Mouse (Mus musculus) monocyte, adult 2 months (primary cell): ENCODE measurements around the gene Cldn14.

Experiments used
- DNase-seq, 2 experiments: peaks; one replicate each; pipeline ENCODE4 v3.0.0; 2022; ENCODE audit warnings: low spot score in 2 of 2, low read depth in 1 of 2

The Cldn14 gene

GRCm38 (mm10) chr16:93913881-93914576 is 94.6 kb downstream of the Cldn14 start:
- DNase-seq: peak; percentile 66

GRCm38 (mm10) chr16:93912808-93913207 is 95.8 kb downstream of the Cldn14 start:
- DNase-seq: no peak

GRCm38 (mm10) chr16:93912158-93912557 is 96.5 kb downstream of the Cldn14 start:
- no peak for DNase-seq

GRCm38 (mm10) chr16:93910735-93911665 is 97.6 kb downstream of the Cldn14 start:
- DNase-seq: no peak

- no peak for DNase-seq
These were observed 98.7 kb downstream of the Cldn14 start for GRCm38 (mm10) chr16:93909936-93910335.

- no peak for DNase-seq
These were observed 100.4 kb downstream of the Cldn14 start for GRCm38 (mm10) chr16:93908196-93908595.

- no peak for DNase-seq
These were observed 100.9 kb downstream of the Cldn14 start for GRCm38 (mm10) chr16:93907761-93908160.

- DNase-seq: peak in 1 of 2 experiments; percentile 37
These were observed 102.3 kb downstream of the Cldn14 start for GRCm38 (mm10) chr16:93906156-93907014.

GRCm38 (mm10) chr16:93903027-93903426 is 105.6 kb downstream of the Cldn14 start:
- no peak for DNase-seq

GRCm38 (mm10) chr16:93893285-93893684 is 115.4 kb downstream of the Cldn14 start:
- no peak for DNase-seq

- no peak for DNase-seq
These were observed 117.6 kb downstream of the Cldn14 start for GRCm38 (mm10) chr16:93890948-93891604.

GRCm38 (mm10) chr16:93888481-93888880 is 120.2 kb downstream of the Cldn14 start:
- no peak for DNase-seq

- no peak for DNase-seq
These were observed 123.9 kb downstream of the Cldn14 start for GRCm38 (mm10) chr16:93884722-93885113.

GRCm38 (mm10) chr16:93884086-93884721 is 124.4 kb downstream of the Cldn14 start:
- no peak for DNase-seq

GRCm38 (mm10) chr16:93883423-93884085 is 125.1 kb downstream of the Cldn14 start, which contains the start of gene Chaf1b:
Chaf1b (plus strand) TSS chr16:93883901.
- peak; percentile 90 to 96 for DNase-seq

- no peak for DNase-seq
These were observed 130.8 kb downstream of the Cldn14 start for GRCm38 (mm10) chr16:93877612-93878380.

- DNase-seq: no peak
These were observed 133.8 kb downstream of the Cldn14 start for GRCm38 (mm10) chr16:93874841-93875240.
